Mouse (Mus musculus) urinary bladder, postnatal 14 days (tissue): Measurements from ENCODE around the gene Fam210b.

Experiments used
- DNase-seq: peaks from one replicate; pipeline ENCODE4 v3.0.0; 2021; ENCODE audit warnings: low spot score

Fam210b gene

GRCm38 (mm10) chr2:172349776-172350175, 4.4 kb downstream of the Fam210b start:
- DNase-seq = no peak

GRCm38 (mm10) chr2:172350773-172351172, 5.4 kb downstream of the Fam210b start:
- no peak for DNase-seq

GRCm38 (mm10) chr2:172353218-172353617, 7.9 kb downstream of the Fam210b start:
- no peak for DNase-seq

GRCm38 (mm10) chr2:172354761-172355160, 9.4 kb downstream of the Fam210b start:
- DNase-seq = no peak

GRCm38 (mm10) chr2:172355833-172356232, 10.5 kb downstream of the Fam210b start:
- DNase-seq = no peak

- DNase-seq = no peak
These were observed 17.8 kb downstream of the Fam210b start for GRCm38 (mm10) chr2:172363176-172363575.

- DNase-seq = peak; percentile 95
These were observed 25.3 kb downstream of the Fam210b start, which contains the start of the genes Aurka and Cstf1 for GRCm38 (mm10) chr2:172370411-172371223. TSS of gene Aurka (minus strand) at chr2:172370535. TSS of gene Cstf1 (plus strand) at chr2:172370681.

- DNase-seq = no peak
These were observed 25.9 kb downstream of the Fam210b start for GRCm38 (mm10) chr2:172371258-172371657.

GRCm38 (mm10) chr2:172376551-172376950, 31.2 kb downstream of the Fam210b start:
- DNase-seq = no peak

GRCm38 (mm10) chr2:172376999-172377515, 31.7 kb downstream of the Fam210b start:
- no peak for DNase-seq

GRCm38 (mm10) chr2:172378332-172378731, 33.0 kb downstream of the Fam210b start:
- DNase-seq = peak; percentile 42

GRCm38 (mm10) chr2:172380513-172380912, 35.1 kb downstream of the Fam210b start:
- no peak for DNase-seq

- no peak for DNase-seq
These were observed 36.0 kb downstream of the Fam210b start for GRCm38 (mm10) chr2:172381341-172381740.

- DNase-seq = no peak
These were observed 36.5 kb downstream of the Fam210b start for GRCm38 (mm10) chr2:172381898-172382297.

- DNase-seq = no peak
These were observed 39.4 kb downstream of the Fam210b start for GRCm38 (mm10) chr2:172384715-172385114.

GRCm38 (mm10) chr2:172390341-172390740, 45.0 kb downstream of the Fam210b start:
- no peak for DNase-seq

- DNase-seq = no peak
These were observed 46.7 kb downstream of the Fam210b start for GRCm38 (mm10) chr2:172392041-172392521.

GRCm38 (mm10) chr2:172393391-172394051, 48.2 kb downstream of the Fam210b start, which contains the start of gene Cass4:
TSS of gene Cass4 (plus strand) at chr2:172393794.
- no peak for DNase-seq

GRCm38 (mm10) chr2:172394052-172394392, 48.7 kb downstream of the Fam210b start:
- DNase-seq = no peak

GRCm38 (mm10) chr2:172394671-172395070, 49.3 kb downstream of the Fam210b start:
- no peak for DNase-seq

GRCm38 (mm10) chr2:172395961-172396360, 50.6 kb downstream of the Fam210b start:
- no peak for DNase-seq

GRCm38 (mm10) chr2:172399901-172400300, 54.5 kb downstream of the Fam210b start:
- DNase-seq = no peak
